Mouse (Mus musculus): ENCODE results near the gene Vti1a.

Vti1a gene

DNA sequence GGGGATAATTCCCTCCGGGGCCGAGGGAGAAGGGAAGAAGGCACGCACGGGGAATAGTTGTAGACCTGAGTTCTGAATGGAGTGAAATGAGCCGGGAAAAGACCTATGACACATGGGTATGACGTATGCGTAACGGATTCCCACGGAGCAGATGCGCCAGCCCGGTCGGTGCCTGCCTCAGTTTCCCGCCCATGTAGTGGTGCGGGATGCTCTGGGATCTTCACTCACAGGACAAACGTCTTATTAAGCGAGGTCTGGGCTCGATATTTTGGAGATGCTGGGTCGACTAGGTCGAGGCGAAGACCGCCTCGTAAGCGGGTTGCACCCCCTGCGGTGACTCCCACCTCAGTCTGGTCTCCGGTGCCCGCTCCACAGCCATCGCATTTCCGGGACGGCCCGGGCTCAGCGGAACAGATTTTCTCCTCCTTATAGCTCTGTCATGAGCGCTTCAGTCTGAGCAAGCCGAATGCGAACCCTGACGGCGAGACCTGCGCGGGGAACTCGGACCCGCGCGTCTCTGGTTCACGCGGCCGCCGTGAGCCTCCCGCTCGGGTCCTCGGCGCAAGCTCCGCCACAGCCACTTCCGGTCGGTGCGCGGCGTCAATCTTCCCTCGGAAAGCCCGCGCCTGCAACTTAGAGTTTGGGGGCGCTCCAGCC lies 515 bp upstream of the Vti1a start, which contains the start of gene Zdhhc6:
Zdhhc6 (minus strand) TSS at position 581 of the 657 bp plus-strand sequence.
- peak; percentile 86 for DNase-seq

DNA sequence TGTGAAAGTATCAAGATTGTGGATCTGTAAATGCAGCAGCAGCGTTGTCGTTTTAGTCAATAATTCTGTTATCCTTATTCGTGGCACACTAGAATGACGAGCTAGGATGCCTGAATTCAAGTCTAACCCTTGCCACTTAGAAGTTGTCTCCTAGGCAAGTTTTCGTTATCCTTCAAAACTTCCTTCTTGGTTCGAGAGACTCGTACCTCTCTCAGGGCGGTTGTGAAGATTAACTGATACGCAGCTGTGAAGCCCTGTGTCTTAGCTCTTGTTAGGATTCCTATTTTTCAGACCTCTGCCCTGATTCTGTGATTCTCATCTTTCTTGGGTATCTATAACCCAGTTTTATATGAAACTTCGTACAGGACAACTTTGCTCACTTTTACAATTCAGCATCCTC lies 806 bp downstream of the Vti1a start:
- DNase-seq = no peak

DNA sequence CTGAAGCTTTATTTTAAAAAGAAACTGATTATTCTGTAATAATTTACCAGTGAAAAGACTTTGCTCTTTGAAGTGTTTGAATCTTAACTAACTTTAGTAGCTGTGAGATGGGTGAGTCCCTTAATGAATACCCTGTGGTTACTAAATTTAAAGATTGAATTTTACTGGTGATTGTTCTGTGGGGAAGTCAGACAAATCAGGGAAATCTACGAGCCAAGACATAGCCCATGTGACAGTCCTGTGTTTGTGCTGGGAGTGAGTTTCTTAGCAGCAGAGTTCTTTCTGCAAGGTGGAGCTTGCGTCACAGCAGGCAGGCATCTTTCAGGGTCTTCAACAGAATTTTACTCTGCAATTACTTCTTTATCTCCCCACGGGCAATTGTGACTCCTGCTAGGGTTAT lies 2.9 kb downstream of the Vti1a start:
- DNase-seq = no peak

DNA sequence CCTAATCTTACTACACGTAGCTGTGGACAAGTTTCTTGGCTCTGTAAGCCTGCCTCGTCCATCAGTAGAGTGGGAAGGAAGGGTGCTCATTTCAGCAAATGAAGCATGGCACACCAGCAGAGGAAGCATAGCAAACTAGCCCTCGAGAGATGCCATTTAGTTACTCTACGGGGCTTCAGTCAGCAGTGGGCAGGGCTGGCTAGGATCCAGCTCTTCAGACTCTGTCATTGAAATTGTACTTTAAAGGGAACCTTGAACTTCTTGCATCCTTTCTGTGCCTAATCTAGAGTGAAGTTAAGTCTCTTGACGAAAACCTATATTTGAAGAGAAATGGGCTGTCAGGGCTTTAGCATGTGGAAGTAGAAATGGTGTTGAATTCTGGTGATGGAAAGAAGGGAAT lies 3.4 kb downstream of the Vti1a start:
- DNase-seq = no peak

DNA sequence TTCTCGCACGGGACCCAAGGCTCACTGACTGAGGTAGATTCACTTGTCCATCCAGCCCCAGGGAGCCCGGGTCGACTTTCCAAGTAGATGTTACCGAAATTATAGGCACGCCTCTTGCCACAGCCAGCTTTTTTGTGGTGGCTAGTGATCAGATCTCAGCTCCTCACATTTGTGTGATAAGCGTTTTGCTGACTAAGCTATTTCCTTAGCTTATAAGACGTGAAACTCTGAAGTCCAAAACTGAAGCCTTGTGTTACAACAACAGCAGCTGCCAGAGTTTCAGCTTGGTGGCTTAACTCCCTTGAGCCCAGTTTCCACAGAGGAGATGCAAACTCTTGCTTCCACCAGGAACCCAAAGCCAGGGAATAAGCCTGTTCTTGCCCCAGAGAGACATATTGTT lies 6.5 kb downstream of the Vti1a start:
- DNase-seq = no peak

DNA sequence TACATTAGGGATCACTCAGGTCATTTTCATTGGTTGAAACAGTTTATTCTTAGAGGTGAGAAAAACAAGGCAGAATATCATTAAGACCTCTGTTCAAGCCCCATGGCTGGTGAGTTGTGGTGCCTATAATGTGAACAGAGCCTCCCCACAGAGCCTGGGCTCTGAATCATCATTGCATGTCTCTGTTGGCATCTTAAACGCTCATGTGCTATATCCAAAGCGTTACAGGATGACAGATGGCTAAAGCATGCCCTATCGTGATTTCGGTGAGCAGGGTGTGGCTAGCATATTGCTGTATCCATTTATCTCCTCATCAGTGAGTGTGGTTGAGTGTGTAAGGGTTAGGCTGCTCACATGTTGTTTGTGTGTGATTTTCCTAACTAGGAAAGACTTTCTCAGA lies 11.4 kb downstream of the Vti1a start:
- DNase-seq = no peak

DNA sequence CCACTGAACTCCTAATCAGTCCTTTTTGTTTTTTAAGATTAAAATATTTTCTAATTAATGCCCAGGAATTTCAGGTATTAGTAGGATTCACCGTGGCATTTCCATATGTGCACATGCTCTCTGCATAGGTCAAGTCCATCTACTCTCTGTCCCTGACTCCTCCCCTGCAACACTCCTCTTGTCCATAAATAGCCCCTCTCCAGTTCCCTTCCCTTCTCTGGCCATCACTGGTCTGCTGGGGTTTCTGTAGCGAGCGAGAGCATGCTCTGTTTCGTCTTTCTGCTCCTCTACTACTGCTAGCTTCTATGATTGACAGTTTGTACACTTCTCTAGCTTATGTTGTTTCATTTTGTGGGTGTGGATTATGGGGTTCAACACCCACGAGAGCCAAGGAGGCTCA lies 15.7 kb downstream of the Vti1a start:
- no peak for DNase-seq

DNA sequence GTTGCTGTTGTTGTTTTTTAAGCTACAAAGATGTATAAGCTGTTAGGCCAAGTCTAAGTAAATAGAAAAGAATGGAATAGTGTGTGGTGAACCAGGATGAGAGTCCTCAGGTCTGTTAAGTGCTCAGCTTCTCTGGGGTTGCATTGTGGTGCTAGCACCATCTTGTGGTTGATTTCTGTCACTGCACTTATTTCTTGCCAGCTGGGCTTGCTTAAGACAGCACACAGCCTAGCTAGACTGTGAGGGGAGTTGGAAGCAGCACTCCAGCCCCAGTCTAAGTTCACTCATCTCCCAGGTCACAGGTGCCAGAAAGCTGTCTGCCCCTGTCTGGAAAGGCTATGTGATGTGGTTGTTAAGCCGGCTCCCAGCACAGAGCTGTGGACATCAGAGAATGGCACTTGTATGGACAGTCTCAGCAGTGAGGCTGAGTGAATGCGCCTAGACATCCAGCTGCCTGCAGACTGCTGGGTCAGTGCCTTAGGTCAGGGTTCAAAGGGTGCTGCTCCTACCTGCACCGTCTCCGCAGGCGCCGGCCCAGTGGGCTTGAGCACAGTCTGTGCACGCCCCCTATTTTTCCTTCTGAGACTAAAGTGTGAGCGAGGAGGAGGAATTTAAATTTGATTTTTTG lies 16.7 kb downstream of the Vti1a start:
- DNase-seq = no peak

DNA sequence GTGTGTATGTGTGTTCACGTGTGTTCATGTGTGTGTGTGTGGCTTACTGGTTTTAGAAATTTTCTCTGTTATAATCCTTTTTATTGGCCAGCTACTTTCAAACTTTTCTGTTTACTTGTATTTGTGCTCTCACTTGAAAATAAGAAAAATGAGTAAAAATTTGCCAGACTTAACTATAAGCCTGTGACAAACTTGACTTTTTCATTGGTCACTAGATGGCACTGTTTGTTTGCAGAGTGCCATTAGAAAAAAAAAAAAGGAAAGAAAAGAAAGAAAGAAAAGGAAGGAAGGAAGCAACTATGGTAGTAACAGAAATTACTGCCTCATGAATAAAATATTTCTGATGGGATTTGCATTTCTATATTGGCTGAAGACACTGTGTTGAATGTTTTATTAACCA lies 19.8 kb downstream of the Vti1a start:
- no peak for DNase-seq

DNA sequence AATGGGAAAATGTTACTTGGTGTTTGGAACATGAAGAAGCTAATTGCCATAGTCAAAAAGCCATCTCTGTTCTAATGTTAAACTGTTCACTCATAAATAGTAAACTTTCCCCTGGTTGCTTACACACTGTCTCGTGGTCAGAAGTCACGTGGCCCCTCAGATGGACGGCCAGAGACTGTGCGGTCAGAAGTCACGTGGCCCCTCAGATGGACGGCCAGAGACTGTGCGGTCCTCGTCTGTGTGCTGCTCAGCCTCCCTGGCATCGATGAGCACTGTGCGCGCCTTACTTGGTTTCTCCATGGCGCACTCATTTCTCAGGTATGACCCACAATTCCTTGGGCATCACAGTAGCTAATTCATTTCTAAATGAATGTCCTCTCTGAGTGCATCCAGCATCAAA lies 20.3 kb downstream of the Vti1a start:
- no peak for DNase-seq

DNA sequence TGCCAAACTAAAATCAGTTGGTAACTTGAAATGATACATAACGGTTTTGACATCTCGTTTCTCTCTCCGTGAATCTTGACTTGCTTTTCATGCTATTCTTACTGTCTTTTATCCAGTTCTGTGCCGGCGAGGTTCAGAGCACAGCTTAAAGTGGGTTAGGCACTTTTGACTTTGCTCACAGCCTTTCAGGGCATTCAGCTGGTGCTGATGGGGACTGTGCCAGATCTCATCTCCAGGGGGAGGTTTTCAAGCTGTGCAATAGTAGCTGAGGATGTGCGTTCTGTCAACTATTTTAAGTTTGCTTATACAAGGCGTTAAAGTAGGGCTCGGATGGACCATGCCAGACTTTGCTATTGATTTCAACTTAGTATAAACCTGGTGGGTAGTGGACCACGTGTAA lies 21.0 kb downstream of the Vti1a start:
- no peak for DNase-seq

DNA sequence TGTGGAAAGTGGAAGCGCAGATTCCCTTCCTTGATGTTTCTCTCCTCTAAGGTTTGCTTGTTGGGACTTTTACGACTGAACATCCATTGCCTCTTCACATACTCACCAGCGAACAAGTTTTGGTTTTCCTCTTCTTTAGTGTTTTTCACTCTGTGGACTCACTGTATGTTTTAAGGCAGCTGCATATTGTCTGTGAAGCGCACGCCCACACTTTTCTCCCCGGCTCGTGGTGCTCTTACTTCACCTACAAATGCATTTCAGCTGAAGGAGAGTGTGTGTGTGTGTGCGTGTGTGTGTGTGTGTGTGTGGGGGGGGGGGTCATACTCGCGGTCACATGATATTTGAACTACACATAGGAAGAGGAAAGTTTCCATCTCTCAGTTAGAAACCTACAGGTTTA lies 21.6 kb downstream of the Vti1a start:
- no peak for DNase-seq

DNA sequence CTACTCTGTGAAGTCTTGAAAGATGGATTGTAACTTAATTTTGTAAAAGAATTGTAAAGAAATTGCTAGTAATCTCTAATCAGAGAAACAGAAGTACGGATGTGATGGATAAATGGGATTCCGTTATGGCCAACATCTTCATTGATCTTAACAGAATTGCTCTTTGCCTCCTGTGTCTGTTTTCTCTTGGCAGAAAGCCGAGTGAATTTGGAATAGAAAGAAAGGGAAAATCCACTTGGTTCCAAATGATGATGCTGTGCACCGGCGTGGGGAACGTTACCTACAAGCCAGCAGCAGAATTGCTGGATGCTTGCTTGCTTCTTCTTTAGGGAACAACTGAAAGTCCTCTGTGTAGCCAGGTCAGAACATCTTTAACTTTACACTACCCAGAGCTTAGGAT lies 24.4 kb downstream of the Vti1a start:
- DNase-seq = no peak

DNA sequence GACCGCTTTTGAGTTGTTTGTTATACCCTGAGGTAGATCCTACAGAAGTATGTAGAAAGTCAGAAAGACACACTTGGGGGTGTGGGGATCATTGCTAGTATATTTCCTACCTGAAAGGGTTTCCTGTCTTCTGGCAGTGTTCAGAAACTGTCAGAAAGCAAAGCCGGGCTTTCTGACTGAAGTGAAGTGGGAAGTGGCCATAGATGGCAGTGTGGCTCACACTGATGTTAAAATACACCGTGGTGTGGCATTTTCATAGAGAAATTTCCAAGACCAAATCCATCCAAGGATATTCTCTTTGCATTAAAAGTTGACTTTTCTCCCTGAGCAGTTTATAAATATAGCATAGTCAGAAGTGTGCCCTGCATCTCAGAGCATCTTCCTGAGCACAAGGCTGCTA lies 25.3 kb downstream of the Vti1a start:
- no peak for DNase-seq

DNA sequence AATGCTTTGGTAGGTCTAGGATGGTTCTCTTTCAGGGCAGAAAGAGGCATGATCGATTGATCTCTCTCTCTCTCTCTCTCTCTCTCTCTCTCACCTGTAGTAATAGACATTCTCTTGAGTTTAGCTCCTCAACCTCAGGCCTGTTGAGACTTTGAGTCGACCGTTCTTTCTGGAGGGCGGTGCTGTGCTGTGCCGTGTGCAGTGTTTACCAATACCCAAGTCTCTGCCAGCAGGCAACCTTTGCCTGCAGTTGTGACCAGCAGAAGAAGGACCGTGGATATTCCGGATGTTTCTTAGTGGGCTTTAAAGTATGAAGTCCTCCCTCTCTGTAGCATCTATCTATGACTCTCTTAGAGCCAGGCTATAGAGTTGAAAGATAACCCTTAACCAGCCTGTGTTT lies 26.3 kb downstream of the Vti1a start:
- no peak for DNase-seq

DNA sequence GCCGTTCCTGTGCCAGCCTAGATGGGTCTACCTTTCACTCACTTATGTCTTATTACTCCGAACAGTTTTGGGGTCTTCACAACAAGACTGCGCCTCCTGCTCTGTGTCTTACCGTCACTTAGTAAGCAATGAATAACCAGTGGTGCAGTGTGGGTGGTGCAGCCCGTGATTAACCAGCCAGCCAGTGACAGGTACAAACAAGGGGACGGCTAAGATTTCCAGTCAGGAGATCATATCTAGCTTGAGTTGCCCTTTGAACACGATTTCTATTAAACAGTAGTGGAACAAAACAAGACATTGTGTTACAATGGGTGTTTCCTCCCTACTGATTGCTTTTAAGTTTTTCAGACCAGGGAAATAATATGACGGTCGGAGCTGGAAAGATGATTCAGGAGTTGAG lies 27.2 kb downstream of the Vti1a start:
- no peak for DNase-seq

DNA sequence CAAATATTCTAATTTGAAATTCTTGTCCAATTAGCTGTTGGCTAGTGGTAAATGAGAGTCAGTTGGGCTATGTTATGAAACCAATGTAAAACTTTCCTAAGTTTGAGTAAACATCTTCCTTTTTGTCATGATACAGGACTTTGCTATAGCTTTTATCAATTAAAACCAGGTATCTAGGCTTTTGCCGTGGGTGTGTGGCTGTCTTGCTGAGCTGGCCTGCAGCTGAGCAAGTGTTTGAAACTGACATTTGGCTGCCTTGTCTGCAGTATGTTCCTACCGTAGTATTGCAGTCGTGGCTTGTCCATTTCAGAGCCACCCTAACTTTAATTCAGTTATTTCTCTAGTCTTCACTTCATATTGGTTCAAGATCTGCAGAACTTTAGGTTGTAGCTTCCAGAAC lies 32.1 kb downstream of the Vti1a start:
- no peak for DNase-seq

DNA sequence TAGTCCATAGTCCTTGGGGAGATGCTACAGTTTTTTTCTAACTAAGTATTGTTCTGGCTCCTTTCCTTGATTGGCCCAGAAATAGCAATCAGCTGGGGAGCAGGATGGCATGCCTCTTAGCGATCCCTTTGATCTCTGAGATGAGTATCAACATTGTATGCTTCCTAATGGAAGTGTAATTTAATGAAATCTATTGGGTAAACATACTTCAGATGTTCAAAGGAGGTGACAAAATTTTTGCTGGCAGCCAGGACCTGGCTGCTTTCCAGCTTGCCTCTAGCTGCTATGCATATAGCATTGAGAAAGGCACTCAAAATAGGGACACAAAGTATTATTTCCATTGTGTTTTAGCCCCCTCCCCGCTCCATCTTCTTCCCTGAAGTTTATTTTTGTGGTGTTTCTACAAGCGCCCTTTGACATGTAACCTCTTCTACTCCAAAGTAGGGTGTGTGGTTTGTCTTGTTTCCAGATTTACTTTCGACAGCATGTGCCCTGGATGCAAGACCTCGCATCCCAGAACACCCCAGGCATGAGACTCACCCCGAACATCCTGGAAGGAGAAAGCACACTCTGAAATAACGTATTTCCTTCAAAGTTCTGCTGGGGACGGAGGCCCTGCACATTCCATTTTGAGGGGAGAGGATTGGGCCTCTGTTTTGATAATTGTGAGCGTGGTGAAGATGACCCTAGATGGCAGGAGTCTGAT lies 34.7 kb downstream of the Vti1a start:
- no peak for DNase-seq

DNA sequence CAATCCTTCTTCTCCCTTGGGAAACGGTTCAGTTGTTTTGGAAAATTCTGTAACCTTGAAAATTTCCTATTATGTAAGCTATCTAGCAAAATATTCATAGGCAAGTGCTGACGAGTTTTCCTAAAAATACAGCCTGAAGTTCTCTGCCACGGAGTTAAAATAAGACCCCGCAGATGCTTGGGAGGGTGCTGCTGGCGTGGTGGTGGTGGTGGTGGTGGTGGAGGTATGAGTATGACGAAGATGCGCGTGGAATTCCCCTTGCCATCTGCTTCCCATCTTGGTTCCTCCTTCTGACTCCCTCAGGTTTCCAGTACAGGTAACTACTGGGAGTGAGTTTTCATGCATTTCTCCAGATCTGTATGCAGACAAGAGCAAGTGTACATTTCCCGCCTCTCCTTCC lies 46.5 kb downstream of the Vti1a start:
- peak; percentile 17 for DNase-seq

DNA sequence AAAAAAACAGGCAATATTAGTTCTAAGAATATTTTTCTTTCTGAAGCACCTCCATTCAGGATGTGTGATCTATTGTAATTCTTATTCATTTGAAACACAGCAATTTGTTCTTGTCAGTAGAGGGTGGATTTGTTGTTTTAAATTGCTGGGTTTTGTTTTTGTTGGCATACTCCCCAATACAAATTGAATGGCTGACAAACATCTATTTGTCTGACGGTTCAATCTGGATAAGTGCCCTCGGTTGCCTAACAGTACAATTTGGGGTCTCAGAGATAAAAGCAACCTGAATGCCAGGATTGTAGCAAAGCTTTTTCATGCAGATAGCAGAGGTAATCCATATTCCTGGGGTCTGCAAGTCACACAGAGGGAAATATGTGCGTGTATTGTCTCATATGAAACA lies 53.6 kb downstream of the Vti1a start:
- no peak for DNase-seq

DNA sequence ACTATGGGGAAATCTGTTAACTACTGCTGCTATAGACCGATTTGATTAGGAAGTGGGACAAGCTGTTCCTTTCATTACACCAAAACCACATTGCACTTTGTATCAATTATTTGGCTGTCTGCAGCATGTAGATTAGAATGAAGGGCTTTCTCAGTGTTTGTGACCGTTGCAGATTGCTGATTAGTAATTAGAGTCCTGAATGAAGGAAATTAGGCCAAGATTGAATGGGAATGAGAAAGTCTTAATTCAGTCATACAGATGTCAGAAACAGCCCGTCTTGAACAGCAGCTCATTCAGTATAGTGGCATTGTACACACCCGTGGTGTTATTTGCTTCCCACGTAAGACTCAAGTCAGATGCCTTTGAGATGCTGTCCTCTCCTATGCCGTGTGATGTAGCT lies 60.2 kb downstream of the Vti1a start:
- DNase-seq = no peak

DNA sequence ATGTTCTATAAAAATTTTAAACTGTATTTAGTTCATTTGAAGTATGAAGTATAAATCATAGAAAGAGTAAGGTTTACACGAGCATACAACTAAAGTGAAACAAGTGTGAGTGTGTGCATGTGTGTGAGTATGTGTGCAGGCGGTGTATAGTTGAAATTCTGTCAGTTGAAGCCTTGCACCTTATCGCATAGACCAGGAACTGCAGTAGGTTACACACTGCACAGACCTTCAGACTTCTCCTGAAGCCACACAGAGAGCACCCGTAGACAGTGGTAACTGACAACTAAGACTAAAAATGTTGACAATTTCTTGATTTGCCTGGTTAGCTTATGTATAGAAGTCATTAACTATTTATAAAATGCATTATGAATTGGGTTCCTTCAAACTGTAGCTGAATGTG lies 61.4 kb downstream of the Vti1a start:
- no peak for DNase-seq

DNA sequence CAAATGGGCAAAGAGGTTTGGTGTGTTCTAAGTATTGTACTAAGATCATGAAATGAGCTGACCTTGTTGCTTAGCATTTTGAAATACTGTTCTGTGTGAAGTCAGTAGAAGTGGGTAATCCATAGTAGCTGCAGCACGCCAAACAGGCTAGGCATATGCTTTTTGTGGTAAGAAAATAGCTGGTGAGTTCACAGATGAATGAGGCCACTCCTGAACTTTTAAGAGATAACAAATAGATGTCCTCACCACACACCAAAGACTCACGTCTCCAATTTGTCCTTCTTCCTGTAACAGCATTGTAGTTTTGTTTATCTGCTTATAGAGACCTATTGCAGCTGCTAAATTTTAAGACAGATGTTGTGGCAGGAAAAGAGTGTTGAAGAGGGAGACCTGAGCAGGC lies 62.8 kb downstream of the Vti1a start:
- no peak for DNase-seq

DNA sequence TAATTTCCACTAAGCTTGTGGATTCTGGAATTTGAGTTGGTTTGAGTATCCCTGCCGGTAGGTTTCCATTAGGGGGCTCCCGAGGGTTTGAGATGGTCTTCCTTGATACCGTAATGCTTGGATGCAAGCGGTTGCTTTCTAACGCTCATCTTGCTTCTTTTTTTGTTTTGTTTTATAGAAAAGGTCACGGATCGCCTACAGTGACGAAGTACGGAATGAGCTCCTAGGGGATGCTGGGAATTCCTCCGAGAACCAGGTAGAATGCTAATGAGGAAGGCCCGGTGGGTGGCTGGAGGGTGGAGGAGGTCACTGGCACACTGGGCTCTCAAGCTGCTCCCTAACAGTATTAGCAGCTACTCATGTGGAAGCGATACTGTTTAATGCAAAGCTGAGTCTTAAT lies 64.7 kb downstream of the Vti1a start:
- DNase-seq = no peak

DNA sequence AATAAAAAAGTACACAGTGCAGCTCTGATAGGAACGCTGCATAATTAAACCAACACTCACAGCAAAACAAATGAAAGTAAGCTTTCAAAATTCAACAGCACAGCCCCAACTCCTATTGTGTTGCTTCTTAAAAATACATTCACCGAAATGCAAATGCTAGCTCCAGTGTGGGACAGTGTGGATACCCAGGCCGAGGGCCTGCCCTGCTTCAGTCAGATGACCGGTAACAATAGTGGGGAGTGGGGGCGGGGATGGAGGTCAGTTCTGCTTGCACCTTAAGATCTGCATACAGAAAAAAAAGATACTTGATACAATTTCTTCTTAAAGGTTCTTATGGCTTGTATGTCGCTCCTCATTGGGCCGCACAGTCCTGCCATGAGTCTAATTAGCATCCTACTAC lies 65.2 kb downstream of the Vti1a start:
- no peak for DNase-seq

All from right cerebral cortex, postnatal 14 days (tissue).